Comparison of ENCODE assay signal across 9 mouse cellular contexts in the genomic region with DNA sequence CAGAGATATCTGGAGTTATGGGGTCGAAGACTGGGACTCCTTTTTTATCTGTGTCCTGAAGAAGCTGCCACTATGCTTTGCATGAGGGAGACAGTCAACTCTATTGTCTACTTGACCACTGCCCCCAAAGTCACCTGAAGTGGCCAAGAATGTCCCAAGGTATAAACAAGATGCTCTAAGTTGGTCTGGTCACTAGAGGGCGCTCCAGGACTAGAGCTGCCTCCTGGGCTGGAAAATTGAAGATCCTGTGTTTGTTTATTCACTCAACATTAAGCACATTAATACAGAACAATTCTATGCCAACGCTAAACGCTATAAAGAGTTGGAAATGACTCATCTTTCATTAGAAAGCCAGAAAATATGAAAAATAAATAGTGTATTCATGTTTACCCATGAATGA. TPM values are rescaled to one million over a fixed set of nuclear protein-coding genes. Genes with fewer than 3 reads are reported as not detected.
A peak's percentile ranks its signal among the peaks of the same experiment; 100 is the strongest.
DNase-seq lines count a peak whose midpoint lies in the region; ATAC-seq and TF ChIP-seq lines count a peak whose summit lies in the region.
"Had no signal": no experiment of that assay in that cellular context is flagged by ENCODE, and none has a peak within 500 bp of the region (broad histone marks: within the 10 kb centered on the region; RNA-seq: fewer than 3 reads in every experiment).

No protein-coding gene starts in this region.

- H3K9ac ChIP-seq in midbrain, embryonic 11.5 days (ENCODE audit: low read length) = no peak overlapping the region
- H3K9ac ChIP-seq in midbrain, embryonic 16.5 days (ENCODE audit: low read depth, low read length) = no peak overlapping the region
- H3K9ac ChIP-seq in intestine, embryonic 15.5 days = no peak overlapping the region

- no peaks in the 10 kb centered on the region for H3K36me3 ChIP-seq in midbrain, embryonic 11.5 days (ENCODE audit: control insufficient read depth, insufficient read depth, low read length)
- no peaks in the 10 kb centered on the region for H3K36me3 ChIP-seq in midbrain, embryonic 16.5 days (ENCODE audit: control insufficient read depth, insufficient read depth, low read length)
- H3K36me3 ChIP-seq in intestine, embryonic 15.5 days = no peaks in the 10 kb centered on the region

- peak; percentile 43; the same call in 1 of the 2 replicates for TF ChIP-seq CTCF in bone marrow macrophage, adult 2 months (IDR thresholded peaks at IDR 0.05; ENCODE audit: low read depth, low read length)
- TF ChIP-seq CTCF in embryonic fibroblast, embryonic 13.5 days (IDR thresholded peaks at IDR 0.05; ENCODE audit: borderline replicate concordance, insufficient read depth, low read length) = peak; percentile 58

- intact Hi-C loops in left cerebral cortex, postnatal 4 days (cut with DNase I) = no loop called here

- peak; percentile 93 for DNase-seq in midbrain, embryonic 11.5 days (ENCODE audit: low spot score, missing footprints)
- DNase-seq in left cerebral cortex, postnatal 4 days = peak; percentile 72
- DNase-seq in ovary, postnatal 36 days (ENCODE audit: low spot score) = peak; percentile 45
- DNase-seq in thymus, postnatal 25 days = peak; percentile 65

- 19% methylated on average over 4 of the region's 4 CpGs for WGBS in midbrain, embryonic 11.5 days
- 16% methylated on average over 4 of the region's 4 CpGs for WGBS in midbrain, embryonic 16.5 days
- 8% methylated on average over 4 of the region's 4 CpGs for WGBS in intestine, embryonic 15.5 days

- no peaks in the 10 kb centered on the region for H3K27me3 ChIP-seq in midbrain, embryonic 11.5 days (ENCODE audit: control insufficient read depth, insufficient read depth, low read length)
- no peaks in the 10 kb centered on the region for H3K27me3 ChIP-seq in midbrain, embryonic 16.5 days (ENCODE audit: control insufficient read depth, insufficient read depth, low read depth, low read length)
- no peaks in the 10 kb centered on the region for H3K27me3 ChIP-seq in intestine, embryonic 15.5 days (replicated peaks)

- H3K27ac ChIP-seq in midbrain, embryonic 11.5 days (ENCODE audit: low read depth, low read length) = no peak overlapping the region
- no peak overlapping the region for H3K27ac ChIP-seq in midbrain, embryonic 16.5 days (ENCODE audit: low read length)
- H3K27ac ChIP-seq in bone marrow macrophage, adult 2 months (ENCODE audit: insufficient read depth, low read depth, low read length) = no peak overlapping the region
- no peak overlapping the region for H3K27ac ChIP-seq in embryonic fibroblast, embryonic 13.5 days (ENCODE audit: insufficient read depth, low read length)
- no peak overlapping the region for H3K27ac ChIP-seq in intestine, embryonic 15.5 days

- no peak for TF ChIP-seq POLR2A in bone marrow macrophage, adult 2 months (IDR thresholded peaks at IDR 0.05; ENCODE audit: borderline replicate concordance, low read depth, low read length)
- no peak for TF ChIP-seq POLR2A in embryonic fibroblast, embryonic 13.5 days (IDR thresholded peaks at IDR 0.05; ENCODE audit: low read depth, low read length)

- H3K4me3 ChIP-seq in midbrain, embryonic 11.5 days (ENCODE audit: low read depth, low read length) = no peak overlapping the region
- H3K4me3 ChIP-seq in midbrain, embryonic 16.5 days (ENCODE audit: low read depth, low read length) = no peak overlapping the region
- no peak overlapping the region for H3K4me3 ChIP-seq in bone marrow macrophage, adult 2 months (ENCODE audit: insufficient read depth, low read length)
- H3K4me3 ChIP-seq in embryonic fibroblast, embryonic 13.5 days (ENCODE audit: insufficient read depth, low read length) = no peak overlapping the region
- no peak overlapping the region for H3K4me3 ChIP-seq in intestine, embryonic 15.5 days (replicated peaks)

- H3K4me2 ChIP-seq in midbrain, embryonic 11.5 days = no peak overlapping the region
- H3K4me2 ChIP-seq in midbrain, embryonic 16.5 days (ENCODE audit: low read length) = no peak overlapping the region
- no peak overlapping the region for H3K4me2 ChIP-seq in intestine, embryonic 15.5 days (replicated peaks)

- H3K9me3 ChIP-seq in midbrain, embryonic 11.5 days (ENCODE audit: control insufficient read depth, low read length) = no peaks in the 10 kb centered on the region
- no peaks in the 10 kb centered on the region for H3K9me3 ChIP-seq in midbrain, embryonic 16.5 days (replicated peaks; ENCODE audit: control insufficient read depth, low read length, poor library complexity, severe bottlenecking)
- no peaks in the 10 kb centered on the region for H3K9me3 ChIP-seq in intestine, embryonic 15.5 days

- peaks cover 10% of the 10 kb centered on the region for H3K4me1 ChIP-seq in midbrain, embryonic 11.5 days (ENCODE audit: control insufficient read depth, insufficient read depth, low read length)
- H3K4me1 ChIP-seq in midbrain, embryonic 16.5 days (ENCODE audit: control insufficient read depth, insufficient read depth, low read length) = peaks cover 25% of the 10 kb centered on the region
- no peaks in the 10 kb centered on the region for H3K4me1 ChIP-seq in bone marrow macrophage, adult 2 months (ENCODE audit: control insufficient read depth, insufficient read depth, low read length)
- no peaks in the 10 kb centered on the region for H3K4me1 ChIP-seq in embryonic fibroblast, embryonic 13.5 days (ENCODE audit: control insufficient read depth, insufficient read depth, low read length)
- no peaks in the 10 kb centered on the region for H3K4me1 ChIP-seq in intestine, embryonic 15.5 days (replicated peaks)

- ATAC-seq in midbrain, embryonic 11.5 days (ENCODE audit: low FRiP score) = peak; percentile 15; the same call in 1 of the 2 replicates
- ATAC-seq in midbrain, embryonic 16.5 days = no peak
- 0 out of 2 replicates have a peak, but pooled peaks have one; percentile 50 for ATAC-seq in intestine, embryonic 15.5 days

RNA-seq across cellular contexts. Expression of gene Cym, which starts 15.5 kb away (rescaled TPM):
- polyA plus RNA-seq in midbrain, embryonic 11.5 days (2014; fragmentation: Nextera tagmentation; extraction: Ambion mirVana) = not detected in 2 replicates
- polyA plus RNA-seq in midbrain, embryonic 16.5 days (2015; fragmentation: Nextera tagmentation; extraction: Ambion mirVana) = 0.22 and 0.34 TPM in 2 replicates
- not detected in 2 replicates for polyA plus RNA-seq in bone marrow macrophage, adult 2 months (2012; ENCODE audit: insufficient read depth, insufficient read length, missing spikeins)
- polyA plus RNA-seq in embryonic fibroblast, embryonic 13.5 days (2011; ENCODE audit: insufficient read length, low read depth, missing spikeins) = not detected in 2 replicates
- 11.4 and 133 TPM in 2 replicates for polyA plus RNA-seq in intestine, embryonic 15.5 days (2015; fragmentation: Nextera tagmentation; extraction: Ambion mirVana)
- not detected for total RNA-seq in left cerebral cortex, postnatal 4 days (2021)

RNA-seq across cellular contexts. Expression of gene Kcna10, which starts 23.1 kb away (rescaled TPM):
- not detected in 2 replicates for polyA plus RNA-seq in midbrain, embryonic 11.5 days (2014; fragmentation: Nextera tagmentation; extraction: Ambion mirVana)
- polyA plus RNA-seq in midbrain, embryonic 16.5 days (2015; fragmentation: Nextera tagmentation; extraction: Ambion mirVana) = not detected in 2 replicates
- polyA plus RNA-seq in bone marrow macrophage, adult 2 months (2012; ENCODE audit: insufficient read depth, insufficient read length, missing spikeins) = not detected in 2 replicates
- not detected in 2 replicates for polyA plus RNA-seq in embryonic fibroblast, embryonic 13.5 days (2011; ENCODE audit: insufficient read length, low read depth, missing spikeins)
- not detected in 2 replicates for polyA plus RNA-seq in intestine, embryonic 15.5 days (2015; fragmentation: Nextera tagmentation; extraction: Ambion mirVana)
- total RNA-seq in left cerebral cortex, postnatal 4 days (2021) = under 1 TPM in 1 of 2 experiments, not detected in 1; 0.54 TPM
- polyA plus RNA-seq: stomach, embryonic 14.5 days had no signal

RNA-seq across cellular contexts. Expression of gene A630076J17Rik, which starts 24.4 kb away (rescaled TPM):
- not detected in 2 replicates for polyA plus RNA-seq in midbrain, embryonic 11.5 days (2014; fragmentation: Nextera tagmentation; extraction: Ambion mirVana)
- not detected in 2 replicates for polyA plus RNA-seq in midbrain, embryonic 16.5 days (2015; fragmentation: Nextera tagmentation; extraction: Ambion mirVana)
- polyA plus RNA-seq in bone marrow macrophage, adult 2 months (2012; ENCODE audit: insufficient read depth, insufficient read length, missing spikeins) = not detected in 2 replicates
- not detected in 2 replicates for polyA plus RNA-seq in embryonic fibroblast, embryonic 13.5 days (2011; ENCODE audit: insufficient read length, low read depth, missing spikeins)
- 0.13 TPM in 1 of 2 replicates, not detected in the other for polyA plus RNA-seq in intestine, embryonic 15.5 days (2015; fragmentation: Nextera tagmentation; extraction: Ambion mirVana)
- total RNA-seq in left cerebral cortex, postnatal 4 days (2021) = not detected

RNA-seq across cellular contexts. Expression of gene Prok1, which starts 33.5 kb away (rescaled TPM):
- 0.07 TPM in 1 of 2 replicates, not detected in the other for polyA plus RNA-seq in midbrain, embryonic 11.5 days (2014; fragmentation: Nextera tagmentation; extraction: Ambion mirVana)
- 0.07 and 0.08 TPM in 2 replicates for polyA plus RNA-seq in midbrain, embryonic 16.5 days (2015; fragmentation: Nextera tagmentation; extraction: Ambion mirVana)
- not detected in 2 replicates for polyA plus RNA-seq in bone marrow macrophage, adult 2 months (2012; ENCODE audit: insufficient read depth, insufficient read length, missing spikeins)
- not detected in 2 replicates for polyA plus RNA-seq in embryonic fibroblast, embryonic 13.5 days (2011; ENCODE audit: insufficient read length, low read depth, missing spikeins)
- polyA plus RNA-seq in intestine, embryonic 15.5 days (2015; fragmentation: Nextera tagmentation; extraction: Ambion mirVana) = not detected in 2 replicates
- total RNA-seq in left cerebral cortex, postnatal 4 days (2021) = not detected
- polyA plus RNA-seq: stomach, embryonic 14.5 days had no signal
